Mouse (Mus musculus) bone marrow, adult 2 months (tissue): ENCODE data around the gene Flywch1.

ENCODE experiments used
- CTCF ChIP-seq: fragments of 200-500 bp; IDR thresholded peaks from 2 replicates; pipeline ENCODE4 v1.5.1; 2011; ENCODE audit warnings: low read length, control low read depth; ENCODE audit not compliant: control insufficient read depth, insufficient read depth
- POLR2A ChIP-seq: fragments of 200-500 bp; IDR thresholded peaks from 2 replicates; pipeline ENCODE4 v1.6.1; 2011; ENCODE audit warnings: low read depth, mild to moderate bottlenecking, control low read depth, low read length, borderline replicate concordance; ENCODE audit not compliant: control insufficient read depth

DNA sequence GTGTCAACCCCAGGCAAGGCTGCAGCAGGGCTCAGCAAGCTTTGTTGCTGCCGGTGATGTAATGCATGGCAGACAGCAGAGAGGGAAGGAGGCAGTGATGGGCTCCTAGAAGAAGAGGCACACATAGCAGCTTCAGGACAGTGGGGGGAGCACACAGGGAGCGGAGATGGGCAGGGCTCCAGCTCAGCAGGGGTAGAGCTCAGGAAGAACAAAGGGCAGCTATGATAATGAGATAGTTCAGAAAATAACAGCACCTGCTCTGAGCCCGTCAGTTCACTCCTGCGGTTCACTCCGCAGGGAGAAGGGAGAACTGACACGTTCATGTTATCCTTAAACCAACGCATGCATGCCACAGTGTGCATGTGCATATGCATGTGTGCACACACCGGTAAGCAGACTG, 12.6 kb downstream of the Flywch1 start:
- no peak for TF ChIP-seq CTCF
- no peak for TF ChIP-seq POLR2A
